Mouse (Mus musculus): ENCODE data around the gene Efcab8.
"Not testable (repeated sequence)": the region's sequence is repeated elsewhere in the genome, so short reads cannot be mapped to it uniquely, and the experiment has no call there.

GRCm38 (mm10) chr2:153807464-153807863 lies 27.7 kb downstream of the Efcab8 start:
- TF ChIP-seq CTCF (IDR thresholded peaks at IDR 0.05; ENCODE audit: insufficient read depth, low read length), result peak; percentile 36; the same call in 1 of the 2 replicates
- not testable (repeated sequence) for TF ChIP-seq POLR2A (IDR thresholded peaks at IDR 0.05; ENCODE audit: borderline replicate concordance, extremely low read depth, low read depth, low read length)
